Mouse (Mus musculus): ENCODE results near the gene Dnm1.
"Not testable (repeated sequence)": the region's sequence is repeated elsewhere in the genome, so short reads cannot be mapped to it uniquely, and the experiment has no call there.

The Dnm1 gene

GRCm38 (mm10) chr2:32314831-32315230, 38.3 kb downstream of the Dnm1 start:
- DNase-seq (ENCODE audit: low read depth in 2 of 2, low spot score in 2 of 2), result no peak

GRCm38 (mm10) chr2:32312318-32312964, 40.7 kb downstream of the Dnm1 start:
- DNase-seq (ENCODE audit: low read depth in 2 of 2, low spot score in 2 of 2), result peak; percentile 67 to 83

GRCm38 (mm10) chr2:32311443-32312317, 41.5 kb downstream of the Dnm1 start:
- no peak for DNase-seq (ENCODE audit: low read depth in 2 of 2, low spot score in 2 of 2)

- no peak for DNase-seq (ENCODE audit: low read depth in 2 of 2, low spot score in 2 of 2)
These were observed 42.9 kb downstream of the Dnm1 start for GRCm38 (mm10) chr2:32310096-32310845.

- no peak for DNase-seq (ENCODE audit: low read depth in 2 of 2, low spot score in 2 of 2)
These were observed 44.1 kb downstream of the Dnm1 start for GRCm38 (mm10) chr2:32308870-32309568.

GRCm38 (mm10) chr2:32307941-32308760, 45.0 kb downstream of the Dnm1 start:
- peak; percentile 47 to 61 for DNase-seq (ENCODE audit: low read depth in 2 of 2, low spot score in 2 of 2)

GRCm38 (mm10) chr2:32307247-32307798, 45.8 kb downstream of the Dnm1 start:
- DNase-seq (ENCODE audit: low read depth in 2 of 2, low spot score in 2 of 2), result no peak

- DNase-seq (ENCODE audit: low read depth in 2 of 2, low spot score in 2 of 2), result no peak
These were observed 47.0 kb downstream of the Dnm1 start for GRCm38 (mm10) chr2:32306176-32306575.

GRCm38 (mm10) chr2:32305668-32306067, 47.5 kb downstream of the Dnm1 start:
- no peak for DNase-seq (ENCODE audit: low read depth in 2 of 2, low spot score in 2 of 2)

GRCm38 (mm10) chr2:32304145-32304832, 48.8 kb downstream of the Dnm1 start:
- DNase-seq (ENCODE audit: low read depth in 2 of 2, low spot score in 2 of 2), result peak in 1 of 2 experiments; percentile 37

- no peak for DNase-seq (ENCODE audit: low read depth in 2 of 2, low spot score in 2 of 2)
These were observed 50.2 kb downstream of the Dnm1 start for GRCm38 (mm10) chr2:32302952-32303351.

- DNase-seq (ENCODE audit: low read depth in 2 of 2, low spot score in 2 of 2), result no peak
These were observed 53.7 kb downstream of the Dnm1 start for GRCm38 (mm10) chr2:32299469-32299868.

- DNase-seq (ENCODE audit: low read depth in 2 of 2, low spot score in 2 of 2), result not testable (repeated sequence)
These were observed 57.3 kb downstream of the Dnm1 start for GRCm38 (mm10) chr2:32295842-32296241.

GRCm38 (mm10) chr2:32295285-32295684, 57.9 kb downstream of the Dnm1 start:
- no peak for DNase-seq (ENCODE audit: low read depth in 2 of 2, low spot score in 2 of 2)

- DNase-seq (ENCODE audit: low read depth in 2 of 2, low spot score in 2 of 2), result no peak
These were observed 58.8 kb downstream of the Dnm1 start for GRCm38 (mm10) chr2:32294348-32294747.

GRCm38 (mm10) chr2:32289578-32289977, 63.6 kb downstream of the Dnm1 start:
- peak in 1 of 2 experiments; percentile 58 for DNase-seq (ENCODE audit: low read depth in 2 of 2, low spot score in 2 of 2)

- peak in 1 of 2 experiments; percentile 21 for DNase-seq (ENCODE audit: low read depth in 2 of 2, low spot score in 2 of 2)
These were observed 64.7 kb downstream of the Dnm1 start for GRCm38 (mm10) chr2:32288371-32288931.

GRCm38 (mm10) chr2:32287923-32288367, 65.2 kb downstream of the Dnm1 start, which contains the start of gene Swi5:
Gene Swi5, minus strand, starts transcription at chr2:32288075.
- DNase-seq (ENCODE audit: low read depth in 2 of 2, low spot score in 2 of 2), result peak; percentile 94

Data from CD8-positive naive resting alpha-beta T cell, adult 2 months (primary cell).